Mouse (Mus musculus) thymus, adult 18-20 months (tissue): ENCODE measurements around the gene Ect2l.
"Not testable (repeated sequence)": the region's sequence is repeated elsewhere in the genome, so short reads cannot be mapped to it uniquely, and the experiment has no call there.

Experiments used
- DNase-seq, 2 experiments: peaks; one replicate each; pipeline ENCODE4 v3.0.0; 2022; ENCODE audit warnings: mixed read lengths in 2 of 2

Gene Ect2l

DNA sequence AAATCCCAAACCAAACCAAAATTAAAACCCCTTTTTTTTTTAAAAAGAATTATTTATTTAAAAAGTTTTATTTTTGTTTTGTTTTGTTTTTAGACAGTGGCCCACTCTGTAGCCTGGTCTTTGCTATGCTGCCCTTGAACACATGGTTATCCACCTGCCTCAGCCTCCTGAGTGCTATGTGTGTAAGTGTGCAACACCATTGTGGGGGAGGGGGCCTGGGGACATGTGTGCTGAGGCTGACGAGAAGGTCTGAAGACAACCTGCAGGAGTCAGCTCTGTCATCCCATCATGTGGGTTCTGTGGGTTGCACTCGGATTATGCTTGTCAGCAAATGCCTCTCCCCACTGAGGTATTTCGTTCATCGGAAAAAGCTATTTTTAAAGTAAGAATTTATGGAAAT lies 21.2 kb downstream of the Ect2l start:
- DNase-seq, result no peak

DNA sequence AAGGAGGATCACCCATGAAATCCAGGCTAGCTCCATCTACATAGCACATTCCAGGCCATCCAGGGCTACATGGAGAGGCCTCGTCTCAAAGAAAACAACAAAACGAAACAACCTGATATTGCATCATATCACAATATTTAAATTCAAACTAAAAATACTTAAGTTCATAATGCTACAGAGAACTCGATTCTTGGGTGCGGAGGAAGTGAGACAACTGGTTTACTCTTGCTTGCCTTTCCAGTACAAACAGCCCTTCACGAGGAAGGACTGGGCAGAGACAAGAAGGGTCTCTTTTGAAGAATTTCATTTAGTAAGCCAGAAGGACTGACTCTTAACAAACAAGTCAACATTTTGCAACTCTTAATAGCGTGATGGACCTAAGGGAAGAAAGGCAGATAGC lies 22.1 kb downstream of the Ect2l start:
- DNase-seq, result no peak

DNA sequence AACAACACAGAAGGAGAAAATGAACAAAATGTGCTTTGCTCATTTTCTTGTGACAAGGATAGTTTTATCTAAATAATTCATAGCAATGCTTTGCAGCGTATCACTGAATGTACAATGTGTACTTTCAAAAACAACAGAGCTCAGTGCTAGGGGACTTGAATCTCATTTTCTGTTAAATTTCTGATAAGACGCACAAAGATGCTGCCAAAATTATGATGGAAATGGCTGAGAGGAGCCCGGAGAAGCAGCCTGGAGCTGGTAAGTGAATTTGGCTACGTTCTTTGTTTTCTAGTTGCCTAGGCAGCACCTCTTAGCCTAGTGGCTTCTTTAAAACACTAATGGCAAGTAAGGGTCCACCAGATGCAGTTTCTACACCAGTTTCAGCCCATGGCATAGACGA lies 28.4 kb downstream of the Ect2l start:
- DNase-seq, result no peak

DNA sequence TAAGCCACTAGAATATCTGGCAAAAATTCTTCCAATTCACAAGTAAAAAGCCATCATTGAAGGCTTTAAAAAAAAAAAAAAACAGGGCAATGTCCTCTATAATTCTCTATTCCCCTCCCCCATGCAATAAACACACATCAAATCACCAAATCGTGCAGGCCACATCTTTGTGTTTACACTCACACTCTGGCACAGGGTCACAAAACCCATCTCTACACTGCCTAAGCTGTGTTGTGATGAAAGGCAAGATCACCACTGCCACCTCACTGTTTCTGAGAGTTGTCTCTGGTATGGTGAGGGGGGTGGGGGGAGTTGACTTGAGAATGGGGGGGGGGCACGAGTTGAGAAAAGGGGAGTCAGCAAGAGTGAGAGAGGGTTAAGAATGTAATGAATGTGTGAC lies 33.4 kb downstream of the Ect2l start:
- no peak for DNase-seq

DNA sequence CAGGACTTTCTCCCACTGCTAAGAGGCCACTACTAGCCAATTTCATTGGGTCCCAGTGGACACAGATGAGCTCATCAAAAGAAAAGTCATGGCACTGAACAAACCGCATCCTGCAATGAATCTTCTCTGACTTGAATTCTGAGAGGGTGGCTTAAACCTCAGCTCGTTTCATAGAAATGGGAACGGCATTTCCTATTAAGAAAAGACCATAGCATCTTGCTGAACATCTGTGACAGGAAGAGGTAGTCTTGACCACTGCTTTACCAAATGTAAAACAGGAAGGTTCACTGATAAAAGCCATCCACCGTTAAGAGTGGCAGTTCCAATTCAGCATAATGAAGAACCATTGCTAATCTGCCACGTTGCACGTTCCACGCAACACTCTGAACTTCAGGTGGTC lies 34.0 kb downstream of the Ect2l start:
- no peak for DNase-seq

GRCm38 (mm10) chr10:18175087-18175486 lies 35.6 kb downstream of the Ect2l start:
- DNase-seq, result no peak

GRCm38 (mm10) chr10:18162435-18162971 lies 48.2 kb downstream of the Ect2l start:
- DNase-seq, result no peak

DNA sequence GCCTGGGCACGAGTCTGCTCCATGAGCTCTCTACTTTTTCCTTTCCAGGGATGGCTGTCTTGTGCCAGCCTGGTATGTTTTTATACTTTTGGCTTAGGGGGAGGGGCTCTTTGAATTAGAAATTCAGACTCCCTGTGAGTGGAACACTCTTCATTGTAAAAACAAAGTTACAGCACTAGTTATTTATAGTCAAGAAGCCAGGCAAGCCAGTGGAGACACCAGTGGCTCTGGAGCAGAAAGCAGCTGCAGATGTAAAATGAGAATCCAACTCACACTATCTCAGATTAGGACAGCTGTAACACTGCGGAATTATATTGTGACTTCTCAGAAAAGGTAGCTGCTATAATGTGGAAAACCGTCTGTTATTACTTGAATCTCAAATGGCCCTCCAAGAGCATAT lies 63.5 kb downstream of the Ect2l start:
- no peak for DNase-seq

- DNase-seq, result no peak
Observed at GRCm38 (mm10) chr10:18142231-18142630, 68.5 kb downstream of the Ect2l start.

- no peak for DNase-seq
Observed at GRCm38 (mm10) chr10:18141389-18141788, 69.3 kb downstream of the Ect2l start.

DNA sequence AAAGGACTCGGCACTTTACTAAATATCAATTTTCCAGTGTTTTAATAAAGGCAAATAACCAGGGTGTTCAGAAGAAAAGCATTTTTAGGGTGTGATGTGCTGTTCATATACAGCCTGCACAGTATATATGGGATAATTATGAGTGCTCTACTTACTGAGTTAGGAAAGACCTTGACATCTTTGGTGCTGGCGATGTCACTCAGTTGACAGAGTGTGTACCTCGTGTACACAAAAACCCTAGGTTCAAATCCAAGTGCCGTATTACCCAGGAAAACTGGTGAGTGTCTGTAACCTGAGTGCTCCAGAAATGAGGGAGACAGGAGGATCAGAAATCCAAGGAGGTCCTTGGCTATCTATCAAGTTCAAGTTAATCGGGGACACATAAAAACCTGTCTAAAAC lies 71.1 kb downstream of the Ect2l start:
- DNase-seq, result no peak

DNA sequence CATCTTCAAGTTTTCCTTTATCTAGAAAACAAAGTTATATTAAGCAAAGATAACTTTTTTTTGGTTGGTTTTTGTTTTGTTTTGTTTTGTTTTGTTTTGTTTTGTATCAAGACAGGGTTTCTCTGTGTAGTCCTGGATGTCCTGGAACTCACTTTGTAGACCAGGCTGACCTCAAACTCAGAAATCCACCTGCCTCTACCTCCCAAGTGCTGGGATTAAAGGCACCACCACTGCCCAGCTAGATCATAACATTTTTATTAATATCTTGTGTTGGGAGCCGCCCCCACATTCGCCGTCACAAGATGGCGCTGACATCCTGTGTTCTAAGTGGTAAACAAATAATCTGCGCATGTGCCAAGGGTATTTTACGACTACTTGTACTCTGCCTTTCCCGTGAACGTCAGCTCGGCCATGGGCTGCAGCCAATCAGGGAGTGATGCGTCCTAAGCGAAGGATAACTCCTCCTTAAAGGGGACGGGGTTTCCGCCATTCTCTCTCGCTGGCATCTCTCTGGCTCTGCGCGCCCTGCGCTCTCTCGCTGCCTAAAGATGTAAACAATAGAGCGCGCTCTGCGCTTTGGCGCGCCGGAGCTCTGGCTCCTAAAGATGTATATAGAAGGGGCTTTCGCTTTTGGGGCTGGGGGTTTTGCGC lies 71.7 kb downstream of the Ect2l start:
- DNase-seq, result not testable (repeated sequence)

- no peak for DNase-seq
Observed at GRCm38 (mm10) chr10:18131666-18132650, 78.7 kb downstream of the Ect2l start.

DNA sequence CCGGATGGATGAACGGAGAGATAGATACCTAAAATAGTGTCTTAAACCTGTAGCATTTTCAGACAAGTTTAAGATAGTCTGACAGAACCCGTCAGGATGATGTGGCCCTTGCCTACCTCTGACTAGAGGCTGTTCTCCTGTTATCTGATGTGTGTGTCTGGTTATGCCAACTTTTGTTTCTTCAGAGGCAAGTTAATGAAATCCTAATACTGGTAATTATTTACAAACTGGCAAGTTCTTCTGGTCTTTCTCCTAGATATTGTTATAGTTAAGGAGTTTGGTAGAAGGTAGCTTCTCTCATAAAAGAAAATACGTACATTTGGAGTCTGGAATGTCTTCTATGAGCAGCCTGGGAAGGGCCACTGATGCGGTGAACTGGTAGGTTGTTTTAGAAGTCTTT lies 80.4 kb downstream of the Ect2l start:
- no peak for DNase-seq

- DNase-seq, result no peak
Observed at GRCm38 (mm10) chr10:18118336-18118735, 92.4 kb downstream of the Ect2l start.

DNA sequence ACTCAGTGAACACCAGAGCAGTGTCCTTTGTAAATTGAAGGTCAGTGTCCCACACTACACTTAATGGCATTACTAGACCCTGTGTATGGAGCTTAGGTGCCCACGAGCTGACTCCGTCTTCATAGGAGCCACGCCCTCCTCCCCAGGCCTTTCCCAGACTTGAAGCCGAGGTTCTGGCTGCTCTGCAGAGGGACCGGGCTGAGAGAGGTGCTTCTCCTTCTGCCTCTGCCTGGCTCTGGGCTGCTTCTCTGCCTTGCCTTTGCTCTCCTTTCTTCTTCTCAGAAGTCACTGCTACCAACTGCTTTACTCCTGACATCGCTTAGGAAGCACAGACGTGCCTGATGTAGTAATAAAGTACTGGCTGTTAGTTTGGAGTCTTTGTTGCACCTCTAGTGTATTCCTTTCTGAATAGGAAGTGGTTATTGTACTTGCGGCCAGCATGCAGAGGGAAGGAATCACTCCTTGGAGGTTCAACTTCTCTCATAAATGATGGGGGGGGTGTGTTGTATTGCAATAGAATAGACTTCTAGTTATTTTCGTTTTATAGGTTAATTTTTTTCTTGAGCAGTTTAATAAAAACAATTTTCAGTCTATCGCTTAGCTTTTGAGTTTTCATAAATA lies 97.1 kb downstream of the Ect2l start:
- no peak for DNase-seq

DNA sequence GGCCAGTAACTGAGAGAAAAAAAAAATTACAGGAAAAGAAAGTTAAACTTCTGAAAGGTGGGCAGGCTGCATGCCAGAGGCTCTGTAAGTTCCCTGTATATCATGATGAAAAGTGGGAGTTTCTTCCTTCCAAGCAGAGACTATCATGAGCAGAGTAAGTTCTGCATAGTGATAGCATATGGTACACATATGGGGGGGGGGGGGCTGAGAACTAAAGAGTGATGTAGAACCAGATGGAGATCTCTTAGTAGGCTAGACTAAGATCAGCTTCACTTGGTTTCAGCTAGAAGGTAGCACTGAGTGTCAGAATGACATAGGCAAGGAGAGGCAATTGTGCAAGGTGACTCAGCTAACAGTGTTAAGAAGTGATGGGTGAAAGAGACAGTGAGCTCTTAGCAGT lies 99.8 kb downstream of the Ect2l start:
- no peak for DNase-seq

DNA sequence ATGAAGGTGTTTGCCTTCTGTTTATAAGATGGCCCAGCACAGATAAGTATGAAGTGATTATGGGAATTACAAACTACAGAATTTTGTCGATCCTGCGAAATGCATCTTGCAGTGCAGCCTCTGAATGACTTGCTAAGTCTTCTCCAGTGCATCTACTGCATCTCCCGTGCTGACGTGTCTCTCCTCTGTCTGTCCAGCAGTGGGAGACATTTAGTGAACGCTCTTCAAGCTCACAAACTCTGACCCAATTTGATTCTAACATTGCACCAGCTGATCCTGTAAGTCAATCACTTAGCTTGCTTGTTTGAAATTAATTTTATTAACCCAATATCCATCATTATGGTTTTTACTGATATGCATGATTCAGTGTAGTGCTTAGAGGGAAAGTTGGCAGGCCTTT lies 103.2 kb downstream of the Ect2l start:
- no peak for DNase-seq

- DNase-seq, result no peak
Observed at GRCm38 (mm10) chr10:18102166-18102565, 108.5 kb downstream of the Ect2l start.

GRCm38 (mm10) chr10:18090691-18091090 lies 120.0 kb downstream of the Ect2l start:
- DNase-seq, result no peak

DNA sequence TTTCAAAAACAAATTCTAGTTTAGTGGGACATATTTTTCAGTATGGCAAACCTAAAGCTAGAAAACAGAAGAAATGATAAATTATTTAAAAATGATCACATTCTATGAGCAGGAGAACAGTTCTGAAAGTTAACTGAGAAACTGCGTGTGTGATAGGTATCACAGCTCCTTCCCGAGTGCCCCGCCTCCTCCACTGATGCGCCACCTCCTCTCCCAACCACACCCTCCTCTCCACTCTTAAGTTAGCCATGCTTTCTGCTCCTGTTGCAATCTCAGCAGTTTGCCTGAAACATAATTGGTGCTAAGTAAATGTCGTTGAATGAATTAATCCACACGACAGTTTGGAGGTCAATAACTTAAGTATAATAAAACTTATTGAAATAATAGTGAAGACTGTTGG lies 127.9 kb downstream of the Ect2l start:
- DNase-seq, result no peak

DNA sequence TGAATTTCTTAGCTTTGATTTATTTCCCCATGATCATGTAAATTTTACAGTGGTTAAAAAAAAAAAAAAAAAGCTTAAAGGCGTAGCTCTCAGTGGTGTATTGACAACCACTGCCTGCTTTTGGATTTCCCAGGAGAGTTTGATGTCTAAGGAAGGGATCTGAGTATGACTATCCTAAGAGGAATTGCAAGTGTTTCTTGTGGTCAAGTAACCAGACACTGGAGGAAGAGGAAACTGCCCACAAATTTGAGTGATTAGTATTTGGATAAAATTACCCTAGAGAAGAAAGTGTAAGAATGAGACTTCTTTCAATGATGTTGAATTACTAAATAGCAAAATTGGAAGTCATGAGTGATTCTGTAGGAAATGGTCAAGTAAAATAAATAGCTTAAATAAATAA lies 129.2 kb downstream of the Ect2l start:
- no peak for DNase-seq
